Mouse (Mus musculus): ENCODE results near the gene Enox1. TPM values are rescaled to one million over a fixed set of nuclear protein-coding genes. Genes with fewer than 3 reads are reported as not detected.

Enox1 gene
- polyA plus RNA-seq, 1 experiment from 2014 or later: 2.4 TPM

- H3K27me3 ChIP-seq (ENCODE audit: control insufficient read depth, insufficient read depth, low read depth, low read length): no peaks in the 10 kb centered on the region
- WGBS: 80% methylated on average over 6 of the region's 6 CpGs
These were observed 264.5 kb downstream of the Enox1 start for GRCm38 (mm10) chr14:77421031-77421430.

GRCm38 (mm10) chr14:77423194-77423593 lies 266.6 kb downstream of the Enox1 start:
- no peaks in the 10 kb centered on the region for H3K36me3 ChIP-seq (ENCODE audit: control insufficient read depth, insufficient read depth, low read length)
- WGBS: 66% methylated on average over 9 of the region's 9 CpGs
- no peak overlapping the region for H3K4me2 ChIP-seq (ENCODE audit: low read depth, low read length)
- no peak overlapping the region for H3K27ac ChIP-seq (ENCODE audit: low read length)
- ATAC-seq (ENCODE audit: low read depth): no peak
- no peaks in the 10 kb centered on the region for H3K9me3 ChIP-seq (ENCODE audit: control insufficient read depth, low read length)
- no peak overlapping the region for H3K4me3 ChIP-seq (ENCODE audit: low read length)
- no peaks in the 10 kb centered on the region for H3K4me1 ChIP-seq (replicated peaks; ENCODE audit: control insufficient read depth, insufficient read depth, low read length)
- H3K27me3 ChIP-seq (ENCODE audit: control insufficient read depth, insufficient read depth, low read depth, low read length): no peaks in the 10 kb centered on the region
- H3K9ac ChIP-seq (ENCODE audit: low read length): no peak overlapping the region

More at GRCm38 (mm10) chr14:77421031-77421430, 264.5 kb downstream of the Enox1 start:
- ATAC-seq (ENCODE audit: low read depth): no peak
- Histone ChIP-seq H3K4me1 (replicated peaks; ENCODE audit: control insufficient read depth, insufficient read depth, low read length) (no peaks in the 10 kb centered on the region), H3K4me2 (ENCODE audit: low read depth, low read length) (no peak overlapping the region), H3K27ac (ENCODE audit: low read length) (no peak overlapping the region), H3K9ac (ENCODE audit: low read length) (no peak overlapping the region), H3K36me3 (ENCODE audit: control insufficient read depth, insufficient read depth, low read length) (no peaks in the 10 kb centered on the region), H3K4me3 (ENCODE audit: low read length) (no peak overlapping the region), H3K9me3 (ENCODE audit: control insufficient read depth, low read length) (no peaks in the 10 kb centered on the region)

GRCm38 (mm10) chr14:77439426-77439825 lies 282.9 kb downstream of the Enox1 start:
- Histone ChIP-seq H3K27ac (ENCODE audit: low read length) (no peak overlapping the region), H3K4me3 (ENCODE audit: low read length) (no peak overlapping the region), H3K9me3 (ENCODE audit: control insufficient read depth, low read length) (no peaks in the 10 kb centered on the region), H3K4me2 (ENCODE audit: low read depth, low read length) (no peak overlapping the region), H3K9ac (ENCODE audit: low read length) (no peak overlapping the region), H3K4me1 (replicated peaks; ENCODE audit: control insufficient read depth, insufficient read depth, low read length) (no peaks in the 10 kb centered on the region), H3K36me3 (ENCODE audit: control insufficient read depth, insufficient read depth, low read length) (no peaks in the 10 kb centered on the region), H3K27me3 (ENCODE audit: control insufficient read depth, insufficient read depth, low read depth, low read length) (no peaks in the 10 kb centered on the region)
- WGBS: 54% methylated on average over 5 of the region's 5 CpGs
- no peak for ATAC-seq (ENCODE audit: low read depth)

- no peak overlapping the region for H3K4me3 ChIP-seq (ENCODE audit: low read length)
- H3K4me2 ChIP-seq (ENCODE audit: low read depth, low read length): no peak overlapping the region
- no peaks in the 10 kb centered on the region for H3K27me3 ChIP-seq (ENCODE audit: control insufficient read depth, insufficient read depth, low read depth, low read length)
- ATAC-seq (ENCODE audit: low read depth): no peak
- no peak overlapping the region for H3K27ac ChIP-seq (ENCODE audit: low read length)
- no peaks in the 10 kb centered on the region for H3K36me3 ChIP-seq (ENCODE audit: control insufficient read depth, insufficient read depth, low read length)
- 60% methylated on average over 7 of the region's 7 CpGs for WGBS
- no peaks in the 10 kb centered on the region for H3K9me3 ChIP-seq (ENCODE audit: control insufficient read depth, low read length)
- no peaks in the 10 kb centered on the region for H3K4me1 ChIP-seq (replicated peaks; ENCODE audit: control insufficient read depth, insufficient read depth, low read length)
- H3K9ac ChIP-seq (ENCODE audit: low read length): no peak overlapping the region
These were observed 284.2 kb downstream of the Enox1 start for GRCm38 (mm10) chr14:77440805-77441204.

GRCm38 (mm10) chr14:77441541-77441940 lies 285.0 kb downstream of the Enox1 start:
- Histone ChIP-seq H3K9me3 (ENCODE audit: control insufficient read depth, low read length) (no peaks in the 10 kb centered on the region), H3K27me3 (ENCODE audit: control insufficient read depth, insufficient read depth, low read depth, low read length) (no peaks in the 10 kb centered on the region), H3K27ac (ENCODE audit: low read length) (no peak overlapping the region), H3K4me2 (ENCODE audit: low read depth, low read length) (no peak overlapping the region), H3K4me3 (ENCODE audit: low read length) (no peak overlapping the region), H3K4me1 (replicated peaks; ENCODE audit: control insufficient read depth, insufficient read depth, low read length) (no peaks in the 10 kb centered on the region), H3K9ac (ENCODE audit: low read length) (no peak overlapping the region), H3K36me3 (ENCODE audit: control insufficient read depth, insufficient read depth, low read length) (no peaks in the 10 kb centered on the region)
- ATAC-seq (ENCODE audit: low read depth): no peak
- WGBS: 82% methylated on average over 6 of the region's 6 CpGs

GRCm38 (mm10) chr14:77448001-77448400 lies 291.4 kb downstream of the Enox1 start:
- no peak overlapping the region for H3K9ac ChIP-seq (ENCODE audit: low read length)
- H3K4me1 ChIP-seq (replicated peaks; ENCODE audit: control insufficient read depth, insufficient read depth, low read length): 0 out of 2 replicates have a peak, but pooled peaks cover 3% of the 10 kb centered on the region
- no peak overlapping the region for H3K4me3 ChIP-seq (ENCODE audit: low read length)
- no peaks in the 10 kb centered on the region for H3K36me3 ChIP-seq (ENCODE audit: control insufficient read depth, insufficient read depth, low read length)
- H3K4me2 ChIP-seq (ENCODE audit: low read depth, low read length): no peak overlapping the region
- H3K27ac ChIP-seq (ENCODE audit: low read length): no peak overlapping the region
- H3K27me3 ChIP-seq (ENCODE audit: control insufficient read depth, insufficient read depth, low read depth, low read length): no peaks in the 10 kb centered on the region
- H3K9me3 ChIP-seq (ENCODE audit: control insufficient read depth, low read length): no peaks in the 10 kb centered on the region
- no peak; the same call in 1 of the 2 replicates for ATAC-seq (ENCODE audit: low read depth)
- WGBS: 59% methylated on average over 4 of the region's 4 CpGs

- H3K27ac ChIP-seq (ENCODE audit: low read length): no peak overlapping the region
- no peaks in the 10 kb centered on the region for H3K9me3 ChIP-seq (ENCODE audit: control insufficient read depth, low read length)
- H3K36me3 ChIP-seq (ENCODE audit: control insufficient read depth, insufficient read depth, low read length): no peaks in the 10 kb centered on the region
- WGBS: 74% methylated on average over 4 of the region's 4 CpGs
- no peak overlapping the region for H3K4me3 ChIP-seq (ENCODE audit: low read length)
- no peak overlapping the region for H3K9ac ChIP-seq (ENCODE audit: low read length)
- ATAC-seq (ENCODE audit: low read depth): no peak
- no peaks in the 10 kb centered on the region for H3K27me3 ChIP-seq (ENCODE audit: control insufficient read depth, insufficient read depth, low read depth, low read length)
- no peak overlapping the region for H3K4me2 ChIP-seq (ENCODE audit: low read depth, low read length)
- 0 out of 2 replicates have a peak, but pooled peaks cover 5% of the 10 kb centered on the region for H3K4me1 ChIP-seq (replicated peaks; ENCODE audit: control insufficient read depth, insufficient read depth, low read length)
These were observed 295.4 kb downstream of the Enox1 start for GRCm38 (mm10) chr14:77451916-77452315.

GRCm38 (mm10) chr14:77456066-77456465 lies 299.5 kb downstream of the Enox1 start:
- Histone ChIP-seq H3K27me3 (ENCODE audit: control insufficient read depth, insufficient read depth, low read depth, low read length) (no peaks in the 10 kb centered on the region), H3K4me2 (ENCODE audit: low read depth, low read length) (no peak overlapping the region), H3K4me1 (replicated peaks; ENCODE audit: control insufficient read depth, insufficient read depth, low read length) (0 out of 2 replicates have a peak, but pooled peaks cover 2% of the 10 kb centered on the region), H3K9ac (ENCODE audit: low read length) (no peak overlapping the region), H3K4me3 (ENCODE audit: low read length) (no peak overlapping the region), H3K9me3 (ENCODE audit: control insufficient read depth, low read length) (no peaks in the 10 kb centered on the region), H3K36me3 (ENCODE audit: control insufficient read depth, insufficient read depth, low read length) (no peaks in the 10 kb centered on the region), H3K27ac (ENCODE audit: low read length) (no peak overlapping the region)
- ATAC-seq (ENCODE audit: low read depth): no peak
- 27% methylated on average over 3 of the region's 3 CpGs for WGBS

- WGBS: 32% methylated on average over 7 of the region's 7 CpGs
- H3K4me1 ChIP-seq (replicated peaks; ENCODE audit: control insufficient read depth, insufficient read depth, low read length): 0 out of 2 replicates have a peak, but pooled peaks cover 2% of the 10 kb centered on the region
- no peaks in the 10 kb centered on the region for H3K36me3 ChIP-seq (ENCODE audit: control insufficient read depth, insufficient read depth, low read length)
- no peaks in the 10 kb centered on the region for H3K9me3 ChIP-seq (ENCODE audit: control insufficient read depth, low read length)
- no peak for ATAC-seq (ENCODE audit: low read depth)
- H3K4me2 ChIP-seq (ENCODE audit: low read depth, low read length): no peak overlapping the region
- no peak overlapping the region for H3K4me3 ChIP-seq (ENCODE audit: low read length)
- no peaks in the 10 kb centered on the region for H3K27me3 ChIP-seq (ENCODE audit: control insufficient read depth, insufficient read depth, low read depth, low read length)
- H3K27ac ChIP-seq (ENCODE audit: low read length): no peak overlapping the region
- H3K9ac ChIP-seq (ENCODE audit: low read length): no peak overlapping the region
These were observed 300.3 kb downstream of the Enox1 start for GRCm38 (mm10) chr14:77456876-77457275.

GRCm38 (mm10) chr14:77458217-77458616 lies 301.7 kb downstream of the Enox1 start:
- H3K27ac ChIP-seq (ENCODE audit: low read length): no peak overlapping the region
- H3K36me3 ChIP-seq (ENCODE audit: control insufficient read depth, insufficient read depth, low read length): no peaks in the 10 kb centered on the region
- no peak overlapping the region for H3K4me3 ChIP-seq (ENCODE audit: low read length)
- no peaks in the 10 kb centered on the region for H3K27me3 ChIP-seq (ENCODE audit: control insufficient read depth, insufficient read depth, low read depth, low read length)
- no peaks in the 10 kb centered on the region for H3K9me3 ChIP-seq (ENCODE audit: control insufficient read depth, low read length)
- 0 out of 2 replicates have a peak, but pooled peaks cover 2% of the 10 kb centered on the region for H3K4me1 ChIP-seq (replicated peaks; ENCODE audit: control insufficient read depth, insufficient read depth, low read length)
- peak overlapping the region; percentile 26; the same call in 1 of the 2 replicates for H3K4me2 ChIP-seq (ENCODE audit: low read depth, low read length)
- 5% methylated on average over 9 of the region's 9 CpGs for WGBS
- H3K9ac ChIP-seq (ENCODE audit: low read length): no peak overlapping the region
- peak; percentile 61 for ATAC-seq (ENCODE audit: low read depth)
